Mouse (Mus musculus): ENCODE data around the gene Gpr63. TPM values are rescaled to one million over a fixed set of nuclear protein-coding genes. Genes with fewer than 3 reads are reported as not detected.
A peak's percentile ranks its signal among the peaks of the same experiment; 100 is the strongest.

Gene Gpr63
- polyA plus RNA-seq, 1 experiment, result 6.2 TPM

DNA sequence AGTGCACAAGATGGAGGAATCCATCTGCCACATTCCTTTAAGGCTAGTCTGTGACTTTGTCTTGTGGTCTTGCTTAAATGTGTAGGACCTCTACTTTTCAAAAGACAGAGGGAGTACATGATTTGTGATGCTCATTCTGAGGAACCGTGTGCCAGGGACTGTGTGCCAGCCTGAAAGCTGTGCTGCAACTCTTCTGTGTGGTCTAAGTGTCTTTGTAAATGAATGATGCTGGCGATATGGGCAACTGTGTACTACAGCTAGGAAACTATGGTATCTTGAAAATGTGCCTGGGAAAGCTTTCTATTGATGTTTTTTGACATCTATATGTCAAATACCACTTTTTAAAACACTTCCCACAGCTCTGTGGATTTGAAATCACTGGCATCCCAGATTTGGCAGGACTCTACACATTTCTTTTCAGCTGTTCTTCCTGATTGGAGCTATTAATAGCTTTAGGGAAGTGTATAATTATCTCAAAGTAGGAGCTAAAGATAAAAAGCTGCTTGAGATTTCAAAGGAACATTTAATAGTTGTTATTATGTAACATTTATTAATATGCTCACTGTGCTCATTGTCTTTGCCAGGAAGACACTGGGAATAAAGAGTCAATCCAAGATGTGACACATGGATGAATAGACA, 48.9 kb downstream of the Gpr63 start:
- Histone ChIP-seq H3K4me2 (ENCODE audit: low read depth) (peak overlapping the region; percentile 12), H3K4me3 (no peak overlapping the region), H3K79me2 (ENCODE audit: control insufficient read depth, insufficient read depth) (no peaks in the 10 kb centered on the region), H3ac (ENCODE audit: control insufficient read depth, insufficient read length) (no peak overlapping the region), H3K36me3 (ENCODE audit: control insufficient read depth, insufficient read depth) (no peaks in the 10 kb centered on the region), H3K27me3 (ENCODE audit: control insufficient read depth, insufficient read depth, insufficient read length) (no peaks in the 10 kb centered on the region)
- TF ChIP-seq CEBPB (IDR thresholded peaks at IDR 0.05; ENCODE audit: insufficient read depth, poor library complexity, severe bottlenecking), result no peak
- TF ChIP-seq MYOG (IDR thresholded peaks at IDR 0.05; ENCODE audit: control insufficient read depth in 1 of 3, insufficient read depth in 1 of 3, insufficient read length in 2 of 3, low read depth in 2 of 3), result peak in 1 of 3 experiments; percentile 55
- TF ChIP-seq SRF (IDR thresholded peaks at IDR 0.05; ENCODE audit: control insufficient read depth, insufficient read length, low read depth), result no peak
- no peak for TF ChIP-seq USF1 (IDR thresholded peaks at IDR 0.05; ENCODE audit: low read depth)

DNA sequence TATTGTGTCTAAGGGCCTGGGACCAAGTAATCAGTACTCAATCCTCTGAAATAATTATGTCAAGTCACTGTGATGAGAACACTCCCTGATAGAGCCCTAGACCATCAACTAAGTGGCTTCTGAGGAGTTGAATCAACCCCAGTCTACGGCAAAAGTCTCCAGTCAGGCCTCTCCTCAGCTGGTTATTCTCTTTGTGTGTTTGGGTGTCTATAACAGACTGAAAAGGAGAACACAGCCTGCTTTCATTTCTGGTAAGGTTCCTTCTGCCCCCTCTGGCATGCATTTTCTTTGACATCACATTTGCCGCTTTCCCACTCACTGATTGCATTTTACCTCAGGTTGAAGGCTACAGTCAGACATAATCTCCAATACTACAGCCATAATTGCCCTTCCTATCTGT, 62.0 kb downstream of the Gpr63 start:
- Histone ChIP-seq H3ac (ENCODE audit: control insufficient read depth, insufficient read length) (no peak overlapping the region), H3K4me2 (ENCODE audit: low read depth) (no peak overlapping the region), H3K4me3 (no peak overlapping the region), H3K36me3 (ENCODE audit: control insufficient read depth, insufficient read depth) (no peaks in the 10 kb centered on the region), H3K27me3 (ENCODE audit: control insufficient read depth, insufficient read depth, insufficient read length) (no peaks in the 10 kb centered on the region), H3K79me2 (ENCODE audit: control insufficient read depth, insufficient read depth) (no peaks in the 10 kb centered on the region)
- no peak for TF ChIP-seq SRF (IDR thresholded peaks at IDR 0.05; ENCODE audit: control insufficient read depth, insufficient read length, low read depth)
- TF ChIP-seq REST (IDR thresholded peaks at IDR 0.05; ENCODE audit: insufficient read depth, insufficient read length), result no peak
- TF ChIP-seq POLR2AphosphoS2 (IDR thresholded peaks at IDR 0.05; ENCODE audit: insufficient read length, low read depth), result no peak
- no peak for TF ChIP-seq E2F4 (IDR thresholded peaks at IDR 0.05; ENCODE audit: insufficient read depth)
- TF ChIP-seq MYOG (IDR thresholded peaks at IDR 0.05; ENCODE audit: control insufficient read depth in 1 of 3, insufficient read depth in 1 of 3, insufficient read length in 2 of 3, low read depth in 2 of 3), result no peak
- no peak for TF ChIP-seq CEBPB (IDR thresholded peaks at IDR 0.05; ENCODE audit: insufficient read depth, poor library complexity, severe bottlenecking)
- TF ChIP-seq MAX (IDR thresholded peaks at IDR 0.05; ENCODE audit: low read depth), result no peak
- TF ChIP-seq TCF12 (IDR thresholded peaks at IDR 0.05; ENCODE audit: insufficient read depth, poor library complexity, severe bottlenecking), result no peak
- TF ChIP-seq TCF3 (IDR thresholded peaks at IDR 0.05; ENCODE audit: insufficient read length, low read depth), result no peak
- no peak for TF ChIP-seq POLR2A (IDR thresholded peaks at IDR 0.05; ENCODE audit: insufficient read length, low read depth)
- no peak for TF ChIP-seq MYOD1 (IDR thresholded peaks at IDR 0.05; ENCODE audit: control insufficient read depth in 1 of 3, insufficient read length in 2 of 3, low read depth in 2 of 3)
- TF ChIP-seq USF1 (IDR thresholded peaks at IDR 0.05; ENCODE audit: low read depth), result no peak

DNA sequence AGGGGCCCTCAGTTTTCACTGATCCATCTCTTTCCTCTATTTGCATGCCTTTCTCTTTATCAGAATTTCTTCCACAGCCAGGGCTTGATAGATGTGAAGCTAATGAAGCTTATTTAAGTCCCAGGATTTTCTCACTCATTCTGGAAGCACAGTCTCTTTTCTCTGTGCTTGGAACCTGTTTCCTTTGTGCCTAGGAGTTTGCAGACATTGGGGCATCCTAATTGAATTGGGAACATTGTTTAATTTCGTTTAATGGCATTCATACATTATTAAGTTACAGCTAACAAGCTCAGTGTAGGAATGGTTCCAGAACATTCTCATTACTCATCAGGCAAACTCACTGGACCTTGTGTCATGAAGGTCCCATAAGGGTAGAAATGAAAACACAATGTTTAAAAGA, 62.5 kb downstream of the Gpr63 start:
- Histone ChIP-seq H3ac (ENCODE audit: control insufficient read depth, insufficient read length) (no peak overlapping the region), H3K4me3 (no peak overlapping the region), H3K36me3 (ENCODE audit: control insufficient read depth, insufficient read depth) (no peaks in the 10 kb centered on the region), H3K79me2 (ENCODE audit: control insufficient read depth, insufficient read depth) (no peaks in the 10 kb centered on the region), H3K4me2 (ENCODE audit: low read depth) (no peak overlapping the region), H3K27me3 (ENCODE audit: control insufficient read depth, insufficient read depth, insufficient read length) (no peaks in the 10 kb centered on the region)
- TF ChIP-seq TCF12 (IDR thresholded peaks at IDR 0.05; ENCODE audit: insufficient read depth, poor library complexity, severe bottlenecking) (no peak), MAX (IDR thresholded peaks at IDR 0.05; ENCODE audit: low read depth) (no peak), REST (IDR thresholded peaks at IDR 0.05; ENCODE audit: insufficient read depth, insufficient read length) (no peak), MYOG (IDR thresholded peaks at IDR 0.05; ENCODE audit: control insufficient read depth in 1 of 3, insufficient read depth in 1 of 3, insufficient read length in 2 of 3, low read depth in 2 of 3) (no peak), E2F4 (IDR thresholded peaks at IDR 0.05; ENCODE audit: insufficient read depth) (no peak), USF1 (IDR thresholded peaks at IDR 0.05; ENCODE audit: low read depth) (no peak)

DNA sequence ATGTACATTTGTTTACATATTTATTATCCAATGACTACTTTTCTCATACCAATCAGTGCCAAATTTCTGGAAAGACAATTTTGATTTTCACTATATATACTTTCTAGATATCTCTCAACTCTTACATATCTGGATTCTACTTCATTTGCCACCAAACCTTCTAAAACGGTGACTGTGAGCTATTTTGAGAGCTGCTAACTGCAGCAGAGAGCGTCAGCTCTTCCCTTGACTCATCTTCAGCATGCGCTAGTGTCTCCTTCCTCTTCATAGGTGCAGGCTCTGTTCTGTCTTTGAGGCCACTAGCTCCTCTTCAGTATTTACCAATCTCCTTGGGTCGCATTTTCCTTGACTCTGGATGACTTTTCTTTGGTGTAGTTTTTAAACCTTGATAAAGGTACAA, 63.7 kb downstream of the Gpr63 start:
- Histone ChIP-seq H3K4me3 (no peak overlapping the region), H3K36me3 (ENCODE audit: control insufficient read depth, insufficient read depth) (no peaks in the 10 kb centered on the region), H3K79me2 (ENCODE audit: control insufficient read depth, insufficient read depth) (no peaks in the 10 kb centered on the region), H3K4me2 (ENCODE audit: low read depth) (no peak overlapping the region), H3ac (ENCODE audit: control insufficient read depth, insufficient read length) (no peak overlapping the region), H3K27me3 (ENCODE audit: control insufficient read depth, insufficient read depth, insufficient read length) (no peaks in the 10 kb centered on the region)
- TF ChIP-seq POLR2A (IDR thresholded peaks at IDR 0.05; ENCODE audit: insufficient read length, low read depth) (no peak), TCF12 (IDR thresholded peaks at IDR 0.05; ENCODE audit: insufficient read depth, poor library complexity, severe bottlenecking) (no peak), REST (IDR thresholded peaks at IDR 0.05; ENCODE audit: insufficient read depth, insufficient read length) (no peak), MAX (IDR thresholded peaks at IDR 0.05; ENCODE audit: low read depth) (no peak), USF1 (IDR thresholded peaks at IDR 0.05; ENCODE audit: low read depth) (no peak)

DNA sequence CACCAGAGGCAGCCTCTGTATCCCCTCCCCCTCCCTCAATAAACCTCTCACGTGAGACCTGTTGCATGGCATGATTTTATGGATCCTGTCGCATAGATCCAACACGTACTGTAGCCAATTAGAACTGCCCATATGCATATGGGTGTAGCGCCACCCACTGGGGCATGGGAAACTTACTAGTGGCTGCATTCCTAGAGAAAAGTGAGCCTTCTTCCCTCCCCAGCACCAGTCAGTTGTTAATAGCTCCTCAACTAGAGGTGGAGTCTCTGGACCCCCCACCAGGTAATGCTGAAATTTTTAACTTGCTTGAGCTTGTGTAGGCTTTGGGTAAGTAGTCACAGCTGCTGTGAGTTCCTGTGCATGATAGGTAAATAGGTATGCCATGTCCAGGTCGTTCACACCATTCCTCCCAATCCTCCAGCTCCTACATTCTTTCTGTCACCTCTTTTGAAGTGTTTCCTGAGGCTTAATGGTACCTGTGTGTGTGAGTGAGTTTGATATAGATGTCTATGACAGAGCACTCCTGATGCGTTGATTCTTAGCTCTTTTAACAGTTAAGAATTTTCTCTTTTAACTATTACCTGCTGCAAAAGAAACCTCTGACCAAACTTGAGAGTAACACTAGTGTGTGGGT, 69.1 kb downstream of the Gpr63 start:
- TF ChIP-seq TCF3 (IDR thresholded peaks at IDR 0.05; ENCODE audit: insufficient read length, low read depth) (no peak), MAX (IDR thresholded peaks at IDR 0.05; ENCODE audit: low read depth) (no peak), USF1 (IDR thresholded peaks at IDR 0.05; ENCODE audit: low read depth) (no peak), CEBPB (IDR thresholded peaks at IDR 0.05; ENCODE audit: insufficient read depth, poor library complexity, severe bottlenecking) (no peak)
- Histone ChIP-seq H3K4me2 (ENCODE audit: low read depth) (no peak overlapping the region), H3K27me3 (ENCODE audit: control insufficient read depth, insufficient read depth, insufficient read length) (no peaks in the 10 kb centered on the region), H3ac (ENCODE audit: control insufficient read depth, insufficient read length) (no peak overlapping the region), H3K4me3 (no peak overlapping the region), H3K36me3 (ENCODE audit: control insufficient read depth, insufficient read depth) (no peaks in the 10 kb centered on the region), H3K79me2 (ENCODE audit: control insufficient read depth, insufficient read depth) (no peaks in the 10 kb centered on the region)

Data from myocyte (in vitro differentiated cells).